Mouse (Mus musculus) kidney, adult 2 months (tissue): ENCODE measurements around the gene Srsf1. TPM values are rescaled to one million over a fixed set of nuclear protein-coding genes. Genes with fewer than 3 reads are reported as not detected.
A peak's percentile ranks its signal among the peaks of the same experiment; 100 is the strongest.
"Not testable (repeated sequence)": the region's sequence is repeated elsewhere in the genome, so short reads cannot be mapped to it uniquely, and the experiment has no call there.

Source experiments
- DNase-seq: peaks from one replicate; pipeline ENCODE4 v3.0.0; 2021
- H3K27ac ChIP-seq: fragments of 200-500 bp; 2 replicates; pipeline ENCODE4 v1.5.1; 2012; ENCODE audit warnings: low read depth, low read length, control low read depth, inconsistent platforms; ENCODE audit not compliant: insufficient read depth
- H3K27me3 ChIP-seq: fragments of 200-500 bp; replicated peaks from 2 replicates; pipeline ENCODE4 v1.6.1; 2012; ENCODE audit warnings: mild to moderate bottlenecking, moderate library complexity, low read length, inconsistent platforms; ENCODE audit not compliant: control insufficient read depth, insufficient read depth
- H3K36me3 ChIP-seq: fragments of 200-500 bp; 2 replicates; pipeline ENCODE4 v1.6.1; 2012; ENCODE audit warnings: mild to moderate bottlenecking, moderate library complexity, low read length, inconsistent platforms; ENCODE audit not compliant: control insufficient read depth, insufficient read depth
- H3K4me1 ChIP-seq: fragments of 200-500 bp; 2 replicates; pipeline ENCODE4 v1.6.1; 2011; ENCODE audit warnings: low read length; ENCODE audit not compliant: control insufficient read depth, insufficient read depth
- H3K4me3 ChIP-seq: fragments of 200-500 bp; 2 replicates; pipeline ENCODE4 v1.5.1; 2011; ENCODE audit warnings: mild to moderate bottlenecking, low read depth, low read length, control low read depth; ENCODE audit not compliant: insufficient read depth
- CTCF ChIP-seq: fragments of 200-500 bp; conservative IDR thresholded peaks from 2 replicates; pipeline ENCODE4 v1.5.1; 2011; ENCODE audit warnings: low read depth, mild to moderate bottlenecking, control low read depth, low read length, moderate library complexity, mixed read lengths; ENCODE audit not compliant: insufficient read depth, insufficient read length
- POLR2A ChIP-seq: fragments of 200-500 bp; IDR thresholded peaks from one replicate; pipeline ENCODE4 v1.6.1; 2011; ENCODE audit warnings: low read depth, low read length, control low read depth
- WGBS: fragments of 180-500 bp; shearing (Covaris S2); methylation state at CpG from one replicate; pipeline ENCODE4 v1.1.7; 2018; 5-methylcytosine and 5-hydroxymethylcytosine counted together
- polyA plus RNA-seq: library from polyadenylated mRNA; depleted of rRNA; stranded (reverse); fragments of >200 nt; gene quantifications from 2 replicates; pipeline ENCODE4 v1.2.3, GENCODE M21; 2012

Gene Srsf1
- polyA plus RNA-seq, 1 experiment, result 56.6 TPM

DNA sequence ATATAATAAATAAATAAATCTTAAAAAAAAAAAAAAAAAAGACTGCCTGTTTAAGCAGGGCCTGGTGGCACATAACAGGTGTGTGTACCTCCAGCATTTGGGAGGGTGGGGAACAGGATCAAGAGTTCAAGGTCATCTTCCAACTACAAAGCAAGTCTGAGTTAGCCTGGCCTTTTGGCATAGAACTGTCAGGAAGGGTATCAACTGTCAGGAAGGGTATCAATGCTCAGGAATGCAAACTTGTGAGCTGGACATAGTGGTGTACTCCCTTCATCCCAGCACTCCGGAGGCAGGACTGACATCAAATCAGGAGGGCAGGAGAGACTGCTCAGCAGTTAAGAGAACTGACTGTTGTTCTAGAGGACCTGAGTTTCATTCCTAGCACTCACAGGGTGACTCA is 8.1 kb upstream of the Srsf1 start:
- 74% methylated on average over 1 of the region's 1 CpGs for WGBS
- H3K27ac ChIP-seq, result no peak overlapping the region
- no peaks in the 10 kb centered on the region; the same call in 1 of the 2 replicates for H3K4me1 ChIP-seq
- H3K27me3 ChIP-seq, result no peaks in the 10 kb centered on the region
- H3K36me3 ChIP-seq, result no peaks in the 10 kb centered on the region
- no peak overlapping the region for H3K4me3 ChIP-seq
- TF ChIP-seq CTCF (no peak), POLR2A (no peak)
- no peak for DNase-seq

DNA sequence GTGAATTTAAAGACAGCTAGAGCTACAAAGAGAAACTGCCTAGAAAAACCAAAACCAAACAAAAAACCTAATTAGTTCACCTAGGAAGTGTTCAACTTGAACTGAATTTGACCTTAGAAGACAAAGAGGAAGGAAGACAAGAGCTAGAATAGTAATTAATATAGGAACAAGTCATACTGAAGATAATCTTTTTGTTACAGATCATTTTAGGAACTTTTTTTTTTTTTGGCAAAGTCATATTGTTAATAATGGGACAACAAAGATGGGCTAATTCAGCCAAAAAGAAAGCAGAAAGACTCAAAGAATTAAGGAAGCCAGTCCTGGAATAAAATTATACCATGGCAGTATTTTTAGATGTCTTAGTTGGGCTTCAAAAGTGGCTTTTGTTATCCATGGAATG is 2.9 kb upstream of the Srsf1 start:
- Histone ChIP-seq H3K4me1 (peaks cover 3% of the 10 kb centered on the region; the same call in 1 of the 2 replicates), H3K4me3 (no peak overlapping the region), H3K27ac (no peak overlapping the region), H3K27me3 (no peaks in the 10 kb centered on the region), H3K36me3 (no peaks in the 10 kb centered on the region)
- no peak for DNase-seq
- TF ChIP-seq CTCF, result no peak
- TF ChIP-seq POLR2A, result no peak

DNA sequence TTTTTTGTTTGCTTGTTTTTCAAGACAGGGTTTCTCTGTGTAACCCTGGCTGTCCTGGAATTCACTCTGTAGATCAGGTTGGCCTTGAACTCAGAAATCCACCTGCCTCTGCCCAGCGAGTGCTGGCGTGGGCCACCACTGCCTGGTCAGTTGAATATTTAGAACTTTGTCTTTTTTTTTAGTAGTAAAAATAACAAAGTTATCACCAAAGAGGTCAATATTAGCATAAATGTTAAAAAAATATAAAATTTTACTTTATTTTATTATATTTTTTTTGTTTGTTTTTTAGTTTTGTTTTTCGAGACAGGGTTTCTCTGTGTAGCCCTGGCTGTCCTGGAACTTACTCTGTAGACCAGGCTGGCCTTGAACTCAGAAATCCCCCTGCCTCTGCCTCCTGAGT is 2.0 kb upstream of the Srsf1 start:
- 96% methylated on average over 3 of the region's 3 CpGs for WGBS
- H3K27me3 ChIP-seq, DNase-seq: not testable (repeated sequence)

GRCm38 (mm10) chr11:88045878-88046277 is 1.3 kb upstream of the Srsf1 start:
- WGBS, result 82% methylated on average over 4 of the region's 4 CpGs
- DNase-seq, result no peak
- Histone ChIP-seq H3K27me3 (no peaks in the 10 kb centered on the region), H3K36me3 (no peaks in the 10 kb centered on the region; the same call in 1 of the 2 replicates), H3K4me1 (peaks cover 3% of the 10 kb centered on the region; the same call in 1 of the 2 replicates), H3K4me3 (no peak overlapping the region), H3K27ac (no peak overlapping the region)
- TF ChIP-seq CTCF (no peak), POLR2A (no peak)

More for the DNA sequence above, 2.0 kb upstream of the Srsf1 start:
- H3K4me1 ChIP-seq, H3K27ac ChIP-seq, H3K4me3 ChIP-seq, H3K36me3 ChIP-seq: not testable (repeated sequence)

DNA sequence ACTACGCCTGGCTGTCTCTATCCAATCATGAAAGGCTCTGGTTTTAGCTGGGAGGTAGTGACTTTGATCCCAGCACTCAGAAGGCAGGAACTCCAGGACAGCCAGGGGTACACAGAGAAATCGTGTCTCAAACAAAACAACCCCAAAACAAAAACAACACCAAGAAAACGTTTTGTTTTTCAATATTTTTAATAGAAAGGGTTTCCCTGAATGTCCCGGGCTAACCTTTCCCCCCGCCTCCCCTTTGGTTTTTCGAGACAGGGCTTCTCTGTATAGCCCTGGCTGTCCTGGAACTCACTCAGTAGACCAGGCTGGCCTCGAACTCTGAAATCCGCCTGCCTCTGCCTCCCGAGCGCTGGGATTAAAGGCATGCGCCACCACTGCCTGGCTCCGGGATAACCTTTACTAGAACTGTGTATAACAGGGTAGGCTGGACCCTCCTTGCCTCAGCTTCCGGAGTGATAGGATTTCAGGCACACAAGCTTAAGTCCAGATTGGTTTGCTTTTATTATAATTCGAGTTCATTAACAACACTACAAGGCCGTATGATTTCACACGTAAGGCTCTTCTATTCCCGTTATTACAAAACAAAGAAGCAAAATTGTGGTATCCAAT is 743 bp upstream of the Srsf1 start:
- no peak for TF ChIP-seq CTCF
- no peak for TF ChIP-seq POLR2A
- no peak overlapping the region for H3K4me3 ChIP-seq

DNA sequence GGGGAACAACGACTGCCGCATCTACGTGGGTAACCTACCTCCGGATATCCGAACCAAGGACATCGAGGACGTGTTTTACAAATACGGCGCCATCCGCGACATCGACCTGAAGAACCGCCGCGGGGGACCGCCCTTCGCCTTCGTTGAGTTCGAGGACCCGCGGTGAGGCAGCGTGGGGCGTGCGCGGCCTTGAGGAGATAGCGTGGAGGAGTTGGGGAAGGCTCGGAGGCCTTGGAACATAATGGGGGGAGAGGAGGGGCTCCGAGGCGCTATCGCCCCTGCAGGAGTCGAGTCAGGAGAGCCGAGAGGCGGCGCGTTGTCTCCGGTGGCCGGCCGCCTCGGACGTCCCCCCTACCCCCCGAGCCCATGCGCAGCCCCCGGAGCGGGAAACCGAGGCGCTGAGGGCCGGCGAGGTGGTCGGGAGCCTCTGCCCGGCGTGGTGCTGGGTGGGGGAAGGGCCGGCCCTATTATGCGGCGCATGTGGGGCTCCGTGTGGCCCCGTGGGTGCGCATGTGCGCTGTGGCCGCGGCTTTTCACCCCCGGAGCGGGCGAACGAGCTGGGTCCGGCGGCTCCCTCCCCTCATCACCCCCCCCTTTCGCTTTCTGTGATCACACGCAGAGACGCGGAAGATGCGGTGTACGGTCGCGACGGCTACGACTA is 828 bp downstream of the Srsf1 start:
- no peaks in the 10 kb centered on the region for H3K27me3 ChIP-seq
- no peak for TF ChIP-seq POLR2A
- TF ChIP-seq CTCF, result no peak

More for the DNA sequence above, 743 bp upstream of the Srsf1 start:
- Histone ChIP-seq H3K36me3 (no peaks in the 10 kb centered on the region; the same call in 1 of the 2 replicates), H3K4me1 (peaks cover 3% of the 10 kb centered on the region; the same call in 1 of the 2 replicates), H3K27me3 (no peaks in the 10 kb centered on the region), H3K27ac (no peak overlapping the region)
- WGBS, result 43% methylated on average over 17 of the region's 17 CpGs
- no peak for DNase-seq

DNA sequence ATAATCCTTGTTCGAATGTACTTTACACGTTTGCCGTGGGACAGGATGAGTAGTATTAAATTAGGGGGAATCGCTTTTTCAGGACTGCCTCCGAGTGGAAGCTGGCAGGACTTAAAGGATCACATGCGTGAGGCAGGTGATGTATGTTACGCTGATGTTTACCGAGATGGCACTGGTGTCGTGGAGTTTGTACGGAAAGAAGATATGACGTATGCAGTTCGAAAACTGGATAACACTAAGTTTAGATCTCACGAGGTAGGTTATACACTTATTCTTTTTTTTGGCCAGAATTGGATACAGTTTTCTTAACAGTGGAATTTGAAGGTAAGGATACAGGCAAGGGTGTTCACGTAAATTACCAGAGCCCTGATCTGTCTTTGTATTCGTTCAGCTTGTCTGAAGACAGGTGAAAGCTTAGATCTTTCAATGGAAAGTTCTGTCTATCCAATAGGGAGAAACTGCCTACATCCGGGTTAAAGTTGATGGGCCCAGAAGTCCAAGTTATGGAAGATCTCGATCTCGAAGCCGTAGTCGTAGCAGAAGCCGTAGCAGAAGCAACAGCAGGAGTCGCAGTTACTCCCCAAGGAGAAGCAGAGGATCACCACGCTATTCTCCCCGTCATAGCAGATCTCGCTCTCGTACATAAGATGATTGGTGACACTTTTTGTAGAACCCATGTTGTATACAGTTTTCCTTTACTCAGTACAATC is 1.9 kb downstream of the Srsf1 start:
- Histone ChIP-seq H3K27me3 (no peaks in the 10 kb centered on the region), H3K4me3 (peak overlapping the region; percentile 92), H3K4me1 (peaks cover 3% of the 10 kb centered on the region; the same call in 1 of the 2 replicates), H3K36me3 (no peaks in the 10 kb centered on the region; the same call in 1 of the 2 replicates), H3K27ac (no peak overlapping the region)
- no peak for DNase-seq
- TF ChIP-seq CTCF (no peak), POLR2A (no peak)
- WGBS, result 11% methylated on average over 26 of the region's 26 CpGs

More for the DNA sequence above, 828 bp downstream of the Srsf1 start:
- Histone ChIP-seq H3K27ac (peak overlapping the region; percentile 98), H3K4me3 (peak overlapping the region; percentile 92), H3K36me3 (no peaks in the 10 kb centered on the region; the same call in 1 of the 2 replicates), H3K4me1 (peaks cover 3% of the 10 kb centered on the region; the same call in 1 of the 2 replicates)
- peak; percentile 74 for DNase-seq
- under 1% methylated on average over 76 of the region's 76 CpGs for WGBS
